Mouse (Mus musculus) bone marrow macrophage, adult 2 months (primary cell): Measurements from ENCODE around the gene Gm10283.

ENCODE experiments used
- CTCF ChIP-seq: IDR thresholded peaks from 2 replicates; pipeline ENCODE4 v1.5.1; 2012; ENCODE audit warnings: low read depth, mild to moderate bottlenecking, low read length, moderate library complexity
- POLR2A ChIP-seq: IDR thresholded peaks from 2 replicates; pipeline ENCODE4 v1.6.1; 2012; ENCODE audit warnings: mild to moderate bottlenecking, low read depth, low read length, borderline replicate concordance

- TF ChIP-seq CTCF (no peak), POLR2A (no peak)
Measured at GRCm38 (mm10) chr8:60503098-60503497, at the start of gene Gm10283.
